ENCODE assay signal across 9 mouse cellular contexts in the genomic region with DNA sequence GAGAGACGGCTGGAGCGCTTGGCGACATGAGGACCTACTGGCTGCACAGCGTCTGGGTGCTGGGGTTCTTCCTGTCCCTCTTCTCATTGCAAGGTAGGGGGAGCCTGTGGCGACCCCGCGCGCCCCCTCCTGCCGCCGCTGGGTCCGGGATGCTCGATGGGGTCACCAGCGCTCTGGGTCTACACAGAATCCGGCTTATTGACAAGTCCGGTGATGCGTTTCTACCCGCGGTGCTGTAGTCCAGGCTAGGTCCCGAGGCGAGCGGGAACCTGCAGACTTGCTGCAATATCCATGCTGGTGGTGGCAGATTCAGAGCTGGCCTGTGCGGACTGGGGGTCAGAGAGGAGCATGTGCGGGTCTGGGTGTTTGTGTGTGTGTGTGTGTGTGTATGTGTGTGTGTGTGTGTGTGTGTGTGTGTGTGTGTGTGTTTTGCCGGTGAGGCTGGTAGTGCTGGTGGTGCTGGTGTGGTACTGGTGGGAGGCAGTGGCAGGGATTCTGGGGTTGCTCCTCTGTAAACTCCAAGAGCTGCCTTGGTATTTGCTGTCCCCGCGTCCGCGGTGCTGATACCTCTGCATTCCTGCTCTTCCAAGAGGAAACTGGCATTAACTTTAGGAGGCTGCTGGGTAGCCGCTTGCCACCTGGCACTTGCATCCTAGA. TPM values are rescaled to one million over a fixed set of nuclear protein-coding genes. Genes with fewer than 3 reads are reported as not detected.
DNase-seq lines count a peak whose midpoint lies in the region; ATAC-seq and TF ChIP-seq lines count a peak whose summit lies in the region.
"Had no signal": no experiment of that assay in that cellular context is flagged by ENCODE, and none has a peak within 500 bp of the region (broad histone marks: within the 10 kb centered on the region; RNA-seq: fewer than 3 reads in every experiment).

No protein-coding gene starts in this region.

- peak overlapping the region; percentile 44 for H3K4me3 ChIP-seq in limb, embryonic 11.5 days (ENCODE audit: low read depth, low read length)
- peak overlapping the region; percentile 80 for H3K4me3 ChIP-seq in olfactory bulb, adult 2 months (ENCODE audit: insufficient read depth, low read depth, low read length)
- H3K4me3 ChIP-seq: myocyte had no signal

- peak; percentile 46 for ATAC-seq in limb, embryonic 11.5 days (ENCODE audit: insufficient number of reproducible peaks, low FRiP score, low TSS enrichment, low read depth)

- H3K4me2 ChIP-seq in limb, embryonic 11.5 days (ENCODE audit: low read depth, severe bottlenecking) = peak overlapping the region; percentile 94

- H3K27ac ChIP-seq in limb, embryonic 11.5 days (replicated peaks; ENCODE audit: low read depth, low read length) = no peak overlapping the region
- peak overlapping the region; percentile 39; the same call in 1 of the 2 replicates for H3K27ac ChIP-seq in olfactory bulb, adult 2 months (ENCODE audit: insufficient read depth, low read depth, low read length)

- TF ChIP-seq POLR2A in olfactory bulb, adult 2 months (IDR thresholded peaks at IDR 0.05; ENCODE audit: insufficient read depth, low read depth, low read length) = no peak

- under 1% methylated on average over 28 of the region's 29 CpGs for WGBS in limb, embryonic 11.5 days
- WGBS in olfactory bulb, adult 2 months = 2% methylated on average over 28 of the region's 29 CpGs

- peak overlapping the region; percentile 40; the same call in 1 of the 2 replicates for H3K9ac ChIP-seq in limb, embryonic 11.5 days (ENCODE audit: low read length)

- no peaks in the 10 kb centered on the region for H3K27me3 ChIP-seq in limb, embryonic 11.5 days (ENCODE audit: control insufficient read depth, insufficient read depth, low read length)

- no peaks in the 10 kb centered on the region; the same call in 1 of the 2 replicates for H3K36me3 ChIP-seq in limb, embryonic 11.5 days (ENCODE audit: control insufficient read depth, insufficient read depth, low read length)

- DNase-seq in layer of hippocampus, adult 11-12 months (ENCODE audit: low spot score) = peak; percentile 49
- no peak for DNase-seq in layer of hippocampus, adult 9-10 months (ENCODE audit: low spot score)
- peak; percentile 72 for DNase-seq in cerebellum, postnatal 10 days
- peak; percentile 7 for DNase-seq in heart, postnatal 4 days
- peak; percentile 68 for DNase-seq in limb, embryonic 11.5 days (ENCODE audit: low spot score)
- DNase-seq in thymus, postnatal 36 days = no peak
- DNase-seq in urinary bladder, postnatal 25 days (ENCODE audit: low spot score) = no peak

- no peak for TF ChIP-seq CTCF in olfactory bulb, adult 2 months (IDR thresholded peaks at IDR 0.05; ENCODE audit: insufficient read depth, low read depth, low read length)

- no peaks in the 10 kb centered on the region for H3K4me1 ChIP-seq in limb, embryonic 11.5 days (ENCODE audit: control insufficient read depth, insufficient read depth, low read length)
- H3K4me1 ChIP-seq in olfactory bulb, adult 2 months (ENCODE audit: control insufficient read depth, insufficient read depth, low read length) = 0 out of 2 replicates have a peak, but pooled peaks cover 3% of the 10 kb centered on the region

- H3K9me3 ChIP-seq in limb, embryonic 11.5 days (ENCODE audit: control insufficient read depth, low read length) = no peaks in the 10 kb centered on the region

RNA-seq across cellular contexts. Expression of a gene that starts 0.6 kb away (rescaled TPM):
- 1 to 10 TPM in 1 of 2 experiments, under 1 TPM in 1; 0.81 to 1.3 TPM for total RNA-seq in heart, postnatal 4 days (2021)
- polyA plus RNA-seq in limb, embryonic 11.5 days (2014; fragmentation: Nextera tagmentation; extraction: Ambion mirVana) = 3.1 and 3.9 TPM in 2 replicates
- polyA plus RNA-seq in olfactory bulb, adult 2 months (2012; ENCODE audit: insufficient read depth, insufficient read length, low replicate concordance, missing spikeins) = 34.4 TPM in 1 of 2 replicates, not detected in the other
- polyA plus RNA-seq: myocyte had no signal

Comparison
In these comparisons a context has a peak if more than half of its experiments do, and no peak if none do; other contexts are left out.
1. DNase-seq: peak in layer of hippocampus, adult 11-12 months (single experiment), cerebellum, postnatal 10 days (2 of 2), heart, postnatal 4 days (single experiment) and limb, embryonic 11.5 days (single experiment); none in layer of hippocampus, adult 9-10 months (single experiment), thymus, postnatal 36 days (0 of 2) and urinary bladder, postnatal 25 days (single experiment).